In the genomic region with DNA sequence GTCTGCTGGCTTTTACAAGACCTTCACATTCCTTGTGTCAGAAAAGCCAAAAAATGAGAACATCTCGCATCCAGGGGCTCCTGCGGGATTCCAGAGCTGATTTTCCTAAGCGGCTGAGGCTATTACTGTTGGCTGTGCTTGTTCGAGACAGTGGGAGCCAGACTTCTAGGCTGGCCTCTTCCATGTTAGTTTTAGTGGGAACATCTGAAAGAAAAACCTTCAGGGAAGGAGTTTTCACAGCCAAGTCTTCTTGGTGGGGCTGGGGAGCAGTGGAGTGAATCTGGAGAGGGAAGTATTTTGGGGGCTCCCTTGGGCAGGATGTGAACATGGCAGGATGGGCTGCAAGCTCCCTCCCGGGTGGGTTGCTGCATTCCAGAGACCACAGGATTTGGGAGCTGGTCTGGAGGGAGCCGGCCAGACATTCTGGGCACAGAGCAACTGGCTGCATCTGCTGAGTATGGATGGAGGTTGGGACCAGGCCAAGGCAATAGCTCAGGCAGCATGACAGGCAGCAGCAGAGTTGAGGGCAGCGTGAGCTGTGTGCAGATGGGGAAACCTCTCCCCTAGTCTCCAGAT, we compare ENCODE assay signal across 7 mouse cellular contexts. TPM values are rescaled to one million over a fixed set of nuclear protein-coding genes. Genes with fewer than 3 reads are reported as not detected.
DNase-seq lines count a peak whose midpoint lies in the region; ATAC-seq and TF ChIP-seq lines count a peak whose summit lies in the region.

No protein-coding gene starts in this region.

- DNase-seq in lung, adult 2 months = no peak
- DNase-seq in testis, postnatal 10 days (ENCODE audit: low spot score) = peak; percentile 68
- DNase-seq in thymus, postnatal 25 days = no peak

- TF ChIP-seq CTCF in lung, adult 2 months (IDR thresholded peaks at IDR 0.05; ENCODE audit: insufficient read depth, low read length) = no peak

- TF ChIP-seq POLR2A in lung, adult 2 months (IDR thresholded peaks at IDR 0.05; ENCODE audit: borderline replicate concordance, extremely low read depth, low read depth, low read length) = no peak

- no peak overlapping the region for H3K4me3 ChIP-seq in lung, embryonic 16.5 days (ENCODE audit: low read length)
- H3K4me3 ChIP-seq in lung, adult 2 months (replicated peaks; ENCODE audit: extremely low read depth, low read depth, low read length) = no peak overlapping the region
- no peak overlapping the region for H3K4me3 ChIP-seq in embryonic facial prominence, embryonic 13.5 days
- no peak overlapping the region for H3K4me3 ChIP-seq in heart, embryonic 11.5 days (ENCODE audit: low read depth, low read length)
- H3K4me3 ChIP-seq in limb, embryonic 13.5 days = no peak overlapping the region

- peak overlapping the region; percentile 82 for H3K27ac ChIP-seq in lung, embryonic 16.5 days (ENCODE audit: low read length)
- H3K27ac ChIP-seq in embryonic facial prominence, embryonic 13.5 days = peak overlapping the region; percentile 48
- peak overlapping the region; percentile 29; the same call in 1 of the 2 replicates for H3K27ac ChIP-seq in heart, embryonic 11.5 days (ENCODE audit: low read depth, low read length)
- H3K27ac ChIP-seq in limb, embryonic 13.5 days = peak overlapping the region; percentile 75

- no peaks in the 10 kb centered on the region for H3K9me3 ChIP-seq in lung, embryonic 16.5 days (ENCODE audit: control insufficient read depth, low read length)
- H3K9me3 ChIP-seq in embryonic facial prominence, embryonic 13.5 days = no peaks in the 10 kb centered on the region
- H3K9me3 ChIP-seq in heart, embryonic 11.5 days (replicated peaks; ENCODE audit: control insufficient read depth, low read length) = no peaks in the 10 kb centered on the region
- H3K9me3 ChIP-seq in limb, embryonic 13.5 days = no peaks in the 10 kb centered on the region; the same call in 1 of the 2 replicates

- WGBS in lung, embryonic 16.5 days = 46% methylated on average over 7 of the region's 7 CpGs
- 53% methylated on average over 7 of the region's 7 CpGs for WGBS in lung, adult 2 months
- 59% methylated on average over 7 of the region's 7 CpGs for WGBS in embryonic facial prominence, embryonic 13.5 days
- WGBS in heart, embryonic 11.5 days (ENCODE audit: insufficient replicate concordance) = 56% methylated on average over 7 of the region's 7 CpGs
- 33% methylated on average over 7 of the region's 7 CpGs for WGBS in limb, embryonic 13.5 days

- ATAC-seq in lung, embryonic 16.5 days (ENCODE audit: low read depth) = peak; percentile 63
- no peak for ATAC-seq in embryonic facial prominence, embryonic 13.5 days (ENCODE audit: insufficient number of reproducible peaks, insufficient read depth, low FRiP score, low TSS enrichment, low read depth)
- ATAC-seq in heart, embryonic 11.5 days (replicated peaks; ENCODE audit: insufficient number of reproducible peaks, low FRiP score, low TSS enrichment) = no peak
- peak; percentile 37; the same call in 1 of the 2 replicates for ATAC-seq in limb, embryonic 13.5 days (ENCODE audit: low FRiP score, low read depth)

- H3K4me1 ChIP-seq in lung, embryonic 16.5 days (replicated peaks; ENCODE audit: control insufficient read depth, insufficient read depth, low read length) = peaks cover 13% of the 10 kb centered on the region
- peaks cover 8% of the 10 kb centered on the region for H3K4me1 ChIP-seq in lung, adult 2 months (ENCODE audit: control insufficient read depth, insufficient read depth, low read length)
- peaks cover 8% of the 10 kb centered on the region; the same call in 1 of the 2 replicates for H3K4me1 ChIP-seq in embryonic facial prominence, embryonic 13.5 days
- H3K4me1 ChIP-seq in heart, embryonic 11.5 days (ENCODE audit: control insufficient read depth, insufficient read depth, low read length) = peaks cover 4% of the 10 kb centered on the region
- peaks cover 11% of the 10 kb centered on the region; the same call in 1 of the 2 replicates for H3K4me1 ChIP-seq in limb, embryonic 13.5 days

- H3K9ac ChIP-seq in lung, embryonic 16.5 days (ENCODE audit: low read length) = no peak overlapping the region; the same call in 1 of the 2 replicates
- no peak overlapping the region for H3K9ac ChIP-seq in embryonic facial prominence, embryonic 13.5 days
- no peak overlapping the region for H3K9ac ChIP-seq in heart, embryonic 11.5 days (ENCODE audit: low read depth, low read length)
- no peak overlapping the region for H3K9ac ChIP-seq in limb, embryonic 13.5 days

- H3K4me2 ChIP-seq in lung, embryonic 16.5 days (ENCODE audit: low read depth, low read length) = no peak overlapping the region
- no peak overlapping the region for H3K4me2 ChIP-seq in embryonic facial prominence, embryonic 13.5 days
- H3K4me2 ChIP-seq in heart, embryonic 11.5 days = no peak overlapping the region
- no peak overlapping the region; the same call in 1 of the 2 replicates for H3K4me2 ChIP-seq in limb, embryonic 13.5 days (replicated peaks)

- no peaks in the 10 kb centered on the region for H3K36me3 ChIP-seq in lung, embryonic 16.5 days (ENCODE audit: control insufficient read depth, insufficient read depth, low read length)
- H3K36me3 ChIP-seq in embryonic facial prominence, embryonic 13.5 days = no peaks in the 10 kb centered on the region
- no peaks in the 10 kb centered on the region for H3K36me3 ChIP-seq in heart, embryonic 11.5 days (ENCODE audit: control insufficient read depth, insufficient read depth, low read length)
- H3K36me3 ChIP-seq in limb, embryonic 13.5 days = no peaks in the 10 kb centered on the region

- no peaks in the 10 kb centered on the region for H3K27me3 ChIP-seq in lung, embryonic 16.5 days (ENCODE audit: control insufficient read depth, insufficient read depth, low read depth, low read length)
- H3K27me3 ChIP-seq in embryonic facial prominence, embryonic 13.5 days = no peaks in the 10 kb centered on the region
- no peaks in the 10 kb centered on the region for H3K27me3 ChIP-seq in heart, embryonic 11.5 days (ENCODE audit: control insufficient read depth, insufficient read depth, low read length)
- H3K27me3 ChIP-seq in limb, embryonic 13.5 days = no peaks in the 10 kb centered on the region

RNA-seq across cellular contexts. Expression of a gene that starts 4.6 kb away (rescaled TPM):
- polyA plus RNA-seq in lung, embryonic 16.5 days (2015; fragmentation: Nextera tagmentation; extraction: Ambion mirVana) = 57.6 and 63.8 TPM in 2 replicates
- polyA plus RNA-seq in lung, adult 2 months (2012; rRNA removed) = 80.0 and 91.4 TPM in 2 replicates
- 22.3 and 23.6 TPM in 2 replicates for polyA plus RNA-seq in embryonic facial prominence, embryonic 13.5 days (2015; fragmentation: Nextera tagmentation; extraction: Ambion mirVana)
- polyA plus RNA-seq in heart, embryonic 11.5 days (2014; fragmentation: Nextera tagmentation; extraction: Ambion mirVana) = 46.2 and 56.2 TPM in 2 replicates
- polyA plus RNA-seq in limb, embryonic 13.5 days (2015; fragmentation: Nextera tagmentation; extraction: Ambion mirVana) = 27.0 and 31.0 TPM in 2 replicates

Comparison
In these comparisons a context has a peak if more than half of its experiments do, and no peak if none do; other contexts are left out.
1. ATAC-seq: peak in lung, embryonic 16.5 days (single experiment) and limb, embryonic 13.5 days (single experiment); none in embryonic facial prominence, embryonic 13.5 days (single experiment) and heart, embryonic 11.5 days (single experiment).
2. H3K27ac ChIP-seq: peak in every context shown above with its lines; median percentile 82 in lung, embryonic 16.5 days; 75 in limb, embryonic 13.5 days; 48 in embryonic facial prominence, embryonic 13.5 days; 29 in heart, embryonic 11.5 days.